Comparison of ENCODE assay signal across 12 mouse cellular contexts in genomic region chr7:118462818-118463762, GRCm38 (mm10). TPM values are rescaled to one million over a fixed set of nuclear protein-coding genes. Genes with fewer than 3 reads are reported as not detected.
DNase-seq lines count a peak whose midpoint lies in the region; ATAC-seq and TF ChIP-seq lines count a peak whose summit lies in the region.
"Had no signal": no experiment of that assay in that cellular context is flagged by ENCODE, and none has a peak within 500 bp of the region (broad histone marks: within the 10 kb centered on the region; RNA-seq: fewer than 3 reads in every experiment).

No protein-coding gene starts in this region.

- no peak for TF ChIP-seq CTCF in lung, adult 2 months (IDR thresholded peaks at IDR 0.05; ENCODE audit: insufficient read depth, low read length)

- H3K9ac ChIP-seq in hindbrain, embryonic 15.5 days: no peak overlapping the region
- no peak overlapping the region for H3K9ac ChIP-seq in stomach, embryonic 14.5 days (replicated peaks; ENCODE audit: low read depth, low read length)
- H3K9ac ChIP-seq: liver, embryonic 13.5 days had no signal

- DNase-seq in lung, postnatal 10 days: peak; percentile 61
- DNase-seq in lung, adult 2 months: no peak
- DNase-seq in R1 (ENCODE audit: low read depth, low spot score): peak; percentile 19
- DNase-seq in adrenal gland, postnatal 4 days (ENCODE audit: low spot score in 2 of 2): no peak
- no peak for DNase-seq in right cerebral cortex, postnatal 14 days
- DNase-seq: embryo, embryonic 11 days; heart, postnatal 36 days; liver, embryonic 13.5 days; retina, postnatal 1 day had no signal

- 0 out of 2 replicates have a peak, but pooled peaks have one; percentile 42 for ATAC-seq in hindbrain, embryonic 15.5 days (ENCODE audit: low FRiP score, low read depth)
- ATAC-seq in stomach, embryonic 14.5 days (ENCODE audit: insufficient number of reproducible peaks, insufficient read depth, low FRiP score, low read depth): peak; percentile 30; the same call in 1 of the 2 replicates

- H3K4me1 ChIP-seq in lung, adult 2 months (ENCODE audit: control insufficient read depth, insufficient read depth, low read length): peaks cover 17% of the 10 kb centered on the region
- peaks cover 14% of the 10 kb centered on the region; the same call in 1 of the 2 replicates for H3K4me1 ChIP-seq in hindbrain, embryonic 15.5 days (replicated peaks)
- peaks cover 19% of the 10 kb centered on the region; the same call in 1 of the 2 replicates for H3K4me1 ChIP-seq in stomach, embryonic 14.5 days (ENCODE audit: control insufficient read depth, insufficient read depth, low read length)

- no peak overlapping the region for H3K4me3 ChIP-seq in lung, adult 2 months (replicated peaks; ENCODE audit: extremely low read depth, low read depth, low read length)
- no peak overlapping the region for H3K4me3 ChIP-seq in hindbrain, embryonic 15.5 days
- no peak overlapping the region for H3K4me3 ChIP-seq in stomach, embryonic 14.5 days (ENCODE audit: low read depth, low read length)
- H3K4me3 ChIP-seq: liver, embryonic 13.5 days had no signal

- no peaks in the 10 kb centered on the region for H3K27me3 ChIP-seq in hindbrain, embryonic 15.5 days
- no peaks in the 10 kb centered on the region for H3K27me3 ChIP-seq in stomach, embryonic 14.5 days (ENCODE audit: control insufficient read depth, insufficient read depth, low read length)
- H3K27me3 ChIP-seq: liver, embryonic 13.5 days had no signal

- no peaks in the 10 kb centered on the region for H3K9me3 ChIP-seq in hindbrain, embryonic 15.5 days
- H3K9me3 ChIP-seq in stomach, embryonic 14.5 days (ENCODE audit: control insufficient read depth, low read depth, low read length): no peaks in the 10 kb centered on the region
- H3K9me3 ChIP-seq: liver, embryonic 13.5 days had no signal

- no peak overlapping the region for H3K27ac ChIP-seq in hindbrain, embryonic 15.5 days (replicated peaks)
- H3K27ac ChIP-seq in stomach, embryonic 14.5 days (ENCODE audit: low read length): no peak overlapping the region
- H3K27ac ChIP-seq: liver, embryonic 13.5 days had no signal

- no peaks in the 10 kb centered on the region for H3K36me3 ChIP-seq in hindbrain, embryonic 15.5 days
- H3K36me3 ChIP-seq in stomach, embryonic 14.5 days (ENCODE audit: control insufficient read depth, insufficient read depth, low read length): no peaks in the 10 kb centered on the region
- H3K36me3 ChIP-seq: liver, embryonic 13.5 days had no signal

- H3K4me2 ChIP-seq in hindbrain, embryonic 15.5 days: no peak overlapping the region
- H3K4me2 ChIP-seq in stomach, embryonic 14.5 days (replicated peaks; ENCODE audit: low read depth, low read length): no peak overlapping the region
- H3K4me2 ChIP-seq: liver, embryonic 13.5 days; midbrain, embryonic 11.5 days had no signal

- 44% methylated on average over 11 of the region's 11 CpGs for WGBS in lung, adult 2 months
- WGBS in hindbrain, embryonic 15.5 days: 24% methylated on average over 11 of the region's 11 CpGs
- WGBS in stomach, embryonic 14.5 days: 49% methylated on average over 11 of the region's 11 CpGs

- TF ChIP-seq POLR2A in lung, adult 2 months (IDR thresholded peaks at IDR 0.05; ENCODE audit: borderline replicate concordance, extremely low read depth, low read depth, low read length): no peak

RNA-seq across cellular contexts. Expression of gene Syt17, which starts 15.1 kb away (rescaled TPM):
- polyA plus RNA-seq in lung, adult 2 months (2012; rRNA removed): 5.0 and 6.8 TPM in 2 replicates
- polyA plus RNA-seq in hindbrain, embryonic 15.5 days (2015; fragmentation: Nextera tagmentation; extraction: Ambion mirVana): 21.3 and 21.9 TPM in 2 replicates
- polyA plus RNA-seq in stomach, embryonic 14.5 days (2014; fragmentation: Nextera tagmentation; extraction: Ambion mirVana): 7.8 and 8.5 TPM in 2 replicates
- 10 to 100 TPM; 19.6 to 21.0 TPM for total RNA-seq in adrenal gland, postnatal 4 days (2021)

RNA-seq across cellular contexts. Expression of gene Itpripl2, which starts 28.7 kb away (rescaled TPM):
- polyA plus RNA-seq in lung, adult 2 months (2012; rRNA removed): 60.9 and 84.2 TPM in 2 replicates
- polyA plus RNA-seq in hindbrain, embryonic 15.5 days (2015; fragmentation: Nextera tagmentation; extraction: Ambion mirVana): 0.87 and 1.0 TPM in 2 replicates
- polyA plus RNA-seq in stomach, embryonic 14.5 days (2014; fragmentation: Nextera tagmentation; extraction: Ambion mirVana): 3.1 and 3.7 TPM in 2 replicates
- total RNA-seq in adrenal gland, postnatal 4 days (2021): 10 to 100 TPM; 19.8 to 22.0 TPM

Comparison
In these comparisons a context has a peak if more than half of its experiments do, and no peak if none do; other contexts are left out.
1. DNase-seq: peak in lung, postnatal 10 days (single experiment) and R1 (single experiment); none in lung, adult 2 months (single experiment), adrenal gland, postnatal 4 days (0 of 2) and right cerebral cortex, postnatal 14 days (single experiment).
2. RNA of gene Itpripl2, which starts 28.7 kb away (polyA plus RNA-seq): 60.9 to 84.2 TPM in lung, adult 2 months; 3.1 to 3.7 TPM in stomach, embryonic 14.5 days and 0.87 to 1.0 TPM in hindbrain, embryonic 15.5 days; every median in the first group is over 10 times any median in the second.